Mouse (Mus musculus) spleen, postnatal 36 days (tissue): Measurements from ENCODE around the gene Vmn1r220.
"Not testable (repeated sequence)": the region's sequence is repeated elsewhere in the genome, so short reads cannot be mapped to it uniquely, and the experiment has no call there.

Source experiments
- DNase-seq, 2 experiments: peaks; one replicate each; pipeline ENCODE4 v3.0.0; 2022; ENCODE audit warnings: low spot score in 2 of 2, mixed read lengths in 1 of 2

Vmn1r220 gene

GRCm38 (mm10) chr13:23187875-23188274, at the start of gene Vmn1r220:
Gene Vmn1r220 (minus strand): TSS chr13:23187975.
- DNase-seq, result no peak

- DNase-seq, result not testable (repeated sequence)
These were observed 48.1 kb upstream of the Vmn1r220 start, which contains the start of gene Vmn1r222 for GRCm38 (mm10) chr13:23235847-23236246. Gene Vmn1r222 (minus strand): TSS chr13:23235947.

GRCm38 (mm10) chr13:23213827-23214226, 26.1 kb upstream of the Vmn1r220 start, which contains the start of gene Vmn1r221:
Gene Vmn1r221 (plus strand): TSS chr13:23214127.
- DNase-seq, result not testable (repeated sequence)

GRCm38 (mm10) chr13:23203885-23204284, 16.1 kb upstream of the Vmn1r220 start:
- DNase-seq, result not testable (repeated sequence)

GRCm38 (mm10) chr13:23166471-23166870, 21.3 kb downstream of the Vmn1r220 start:
- not testable (repeated sequence) for DNase-seq

- no peak for DNase-seq
These were observed 28.8 kb downstream of the Vmn1r220 start, which contains the start of gene Vmn1r219 for GRCm38 (mm10) chr13:23159012-23159411. Gene Vmn1r219 (plus strand): TSS chr13:23159312.

- no peak for DNase-seq
These were observed 29.9 kb downstream of the Vmn1r220 start for GRCm38 (mm10) chr13:23157848-23158247.

GRCm38 (mm10) chr13:23138880-23139279, 48.9 kb downstream of the Vmn1r220 start:
- DNase-seq, result no peak

- DNase-seq, result no peak
These were observed 54.3 kb downstream of the Vmn1r220 start for GRCm38 (mm10) chr13:23133501-23133900.

- DNase-seq, result no peak
These were observed 54.7 kb downstream of the Vmn1r220 start, which contains the start of gene Vmn1r218 for GRCm38 (mm10) chr13:23133099-23133498. Gene Vmn1r218 (plus strand): TSS chr13:23133155.
